Mouse (Mus musculus): ENCODE data around the gene Uri1.

- TF ChIP-seq CTCF (IDR thresholded peaks at IDR 0.05; ENCODE audit: borderline replicate concordance, control insufficient read depth, extremely low read depth, insufficient read depth, low read length, poor library complexity) (no peak), POLR2A (IDR thresholded peaks at IDR 0.05; ENCODE audit: control insufficient read depth, extremely low read depth, insufficient read depth, low read length, poor library complexity) (no peak)
These were observed 43.6 kb downstream of the Uri1 start for GRCm38 (mm10) chr7:37979729-37980128.

Data from thymus, adult 2 months (tissue).